20 mouse cellular contexts compared by ENCODE assay signal in the genomic region with DNA sequence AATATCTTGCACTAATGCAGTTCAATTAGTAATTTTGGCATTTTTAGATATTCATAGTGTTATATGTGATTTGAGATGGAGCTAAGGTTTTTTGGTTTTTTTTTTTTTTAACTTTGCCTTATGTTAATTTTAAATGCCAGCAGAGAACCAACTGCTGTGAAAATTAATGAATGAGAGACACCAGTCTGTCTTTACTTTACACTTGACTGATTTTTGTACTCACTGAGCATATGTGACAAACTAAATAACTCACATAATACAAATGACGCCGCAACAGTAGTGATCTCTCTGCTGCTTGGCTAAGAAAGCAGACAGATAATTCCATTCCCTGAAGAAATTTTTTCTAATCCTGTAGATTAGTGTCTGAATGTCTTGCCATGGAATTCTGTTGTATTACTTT.
A peak's percentile ranks its signal among the peaks of the same experiment; 100 is the strongest.
DNase-seq lines count a peak whose midpoint lies in the region; ATAC-seq and TF ChIP-seq lines count a peak whose summit lies in the region.
"Had no signal": no experiment of that assay in that cellular context is flagged by ENCODE, and none has a peak within 500 bp of the region (broad histone marks: within the 10 kb centered on the region; RNA-seq: fewer than 3 reads in every experiment).

No protein-coding gene starts in this region.

- H3K4me1 ChIP-seq in forebrain, embryonic 16.5 days (replicated peaks; ENCODE audit: control insufficient read depth, insufficient read depth, low read length), result no peaks in the 10 kb centered on the region
- no peaks in the 10 kb centered on the region for H3K4me1 ChIP-seq in forebrain, embryonic 15.5 days
- no peaks in the 10 kb centered on the region for H3K4me1 ChIP-seq in hindbrain, postnatal 0 days (ENCODE audit: insufficient read depth, low read length)
- no peaks in the 10 kb centered on the region for H3K4me1 ChIP-seq in hindbrain, embryonic 10.5 days (replicated peaks)
- H3K4me1 ChIP-seq in liver, embryonic 12.5 days, result no peaks in the 10 kb centered on the region
- H3K4me1 ChIP-seq: embryonic facial prominence, embryonic 15.5 days; heart, embryonic 10.5 days; intestine, embryonic 15.5 days had no signal

- ATAC-seq in forebrain, embryonic 16.5 days, result peak; percentile 75
- no peak; the same call in 1 of the 2 replicates for ATAC-seq in forebrain, embryonic 15.5 days (replicated peaks)
- ATAC-seq in hindbrain, postnatal 0 days, result 0 out of 2 replicates have a peak, but pooled peaks have one; percentile 53
- ATAC-seq in liver, embryonic 12.5 days, result no peak
- ATAC-seq: intestine, embryonic 15.5 days had no signal

- no peaks in the 10 kb centered on the region for H3K9me3 ChIP-seq in forebrain, embryonic 16.5 days (ENCODE audit: control insufficient read depth, low read length)
- H3K9me3 ChIP-seq in forebrain, embryonic 15.5 days, result no peaks in the 10 kb centered on the region
- no peaks in the 10 kb centered on the region for H3K9me3 ChIP-seq in hindbrain, postnatal 0 days (ENCODE audit: low read length)
- H3K9me3 ChIP-seq in hindbrain, embryonic 10.5 days, result no peaks in the 10 kb centered on the region
- H3K9me3 ChIP-seq in liver, embryonic 12.5 days (replicated peaks), result no peaks in the 10 kb centered on the region
- H3K9me3 ChIP-seq: embryonic facial prominence, embryonic 15.5 days; heart, embryonic 10.5 days; intestine, embryonic 15.5 days had no signal

- WGBS in forebrain, embryonic 16.5 days, result 52% methylated on average over 2 of the region's 2 CpGs
- 59% methylated on average over 2 of the region's 2 CpGs for WGBS in forebrain, embryonic 15.5 days
- WGBS in hindbrain, postnatal 0 days, result 55% methylated on average over 2 of the region's 2 CpGs
- WGBS in hindbrain, embryonic 10.5 days, result 83% methylated on average over 2 of the region's 2 CpGs
- WGBS in liver, embryonic 12.5 days (ENCODE audit: insufficient replicate concordance), result 87% methylated on average over 2 of the region's 2 CpGs

- no peak overlapping the region for H3K4me3 ChIP-seq in forebrain, embryonic 16.5 days (replicated peaks; ENCODE audit: low read length)
- H3K4me3 ChIP-seq in forebrain, embryonic 15.5 days, result no peak overlapping the region
- no peak overlapping the region for H3K4me3 ChIP-seq in hindbrain, postnatal 0 days (ENCODE audit: low read length)
- no peak overlapping the region for H3K4me3 ChIP-seq in hindbrain, embryonic 10.5 days
- H3K4me3 ChIP-seq in liver, embryonic 12.5 days, result no peak overlapping the region
- H3K4me3 ChIP-seq: embryonic facial prominence, embryonic 15.5 days; erythroblast, embryonic 14.5 days; heart, embryonic 10.5 days; intestine, embryonic 15.5 days had no signal

- no peak overlapping the region for H3K4me2 ChIP-seq in forebrain, embryonic 16.5 days (ENCODE audit: low read length)
- H3K4me2 ChIP-seq in forebrain, embryonic 15.5 days (replicated peaks), result no peak overlapping the region
- no peak overlapping the region for H3K4me2 ChIP-seq in hindbrain, postnatal 0 days (ENCODE audit: low read depth, low read length)
- H3K4me2 ChIP-seq in liver, embryonic 12.5 days, result no peak overlapping the region
- H3K4me2 ChIP-seq: embryonic facial prominence, embryonic 15.5 days; intestine, embryonic 15.5 days had no signal

- H3K27ac ChIP-seq in forebrain, embryonic 16.5 days (ENCODE audit: low read length), result no peak overlapping the region
- H3K27ac ChIP-seq in forebrain, embryonic 15.5 days (replicated peaks), result no peak overlapping the region
- H3K27ac ChIP-seq in hindbrain, postnatal 0 days, result no peak overlapping the region
- no peak overlapping the region for H3K27ac ChIP-seq in hindbrain, embryonic 10.5 days
- H3K27ac ChIP-seq in liver, embryonic 12.5 days, result no peak overlapping the region
- H3K27ac ChIP-seq: embryonic facial prominence, embryonic 15.5 days; heart, embryonic 10.5 days; intestine, embryonic 15.5 days had no signal

- peak; percentile 46 for DNase-seq in hindbrain, postnatal 0 days (ENCODE audit: low spot score)
- no peak for DNase-seq in hindbrain, embryonic 10.5 days (ENCODE audit: low spot score)
- DNase-seq in brain, adult 2 months (ENCODE audit: low read depth, low spot score), result peak; percentile 12
- DNase-seq in brain, embryonic 18.5 days (ENCODE audit: low read depth, low spot score), result peak; percentile 26
- DNase-seq in frontal cortex, postnatal 14 days (ENCODE audit: low spot score in 2 of 2), result no peak
- DNase-seq: adrenal gland, adult 8-10 months; adrenal gland, postnatal 36 days; cerebellum, adult 18-20 months; embryo, embryonic 11 days; heart, adult 18-20 months; heart, postnatal 10 days; heart, postnatal 4 days; kidney, adult 18-20 months had no signal

- no peak overlapping the region for H3K9ac ChIP-seq in forebrain, embryonic 16.5 days (replicated peaks; ENCODE audit: low read depth, low read length)
- no peak overlapping the region for H3K9ac ChIP-seq in forebrain, embryonic 15.5 days (replicated peaks)
- no peak overlapping the region for H3K9ac ChIP-seq in hindbrain, postnatal 0 days (replicated peaks; ENCODE audit: low read length)
- H3K9ac ChIP-seq in liver, embryonic 12.5 days, result no peak overlapping the region
- H3K9ac ChIP-seq: embryonic facial prominence, embryonic 15.5 days; intestine, embryonic 15.5 days had no signal

- no peak for TF ChIP-seq CTCF in hindbrain, postnatal 0 days (IDR thresholded peaks at IDR 0.05; ENCODE audit: low read depth)

- H3K27me3 ChIP-seq in forebrain, embryonic 16.5 days (replicated peaks; ENCODE audit: control insufficient read depth, insufficient read depth, low read length), result no peaks in the 10 kb centered on the region
- no peaks in the 10 kb centered on the region for H3K27me3 ChIP-seq in forebrain, embryonic 15.5 days
- no peaks in the 10 kb centered on the region for H3K27me3 ChIP-seq in hindbrain, postnatal 0 days (ENCODE audit: insufficient read depth, low read length)
- no peaks in the 10 kb centered on the region for H3K27me3 ChIP-seq in hindbrain, embryonic 10.5 days (ENCODE audit: insufficient read depth, poor library complexity, severe bottlenecking)
- no peaks in the 10 kb centered on the region for H3K27me3 ChIP-seq in liver, embryonic 12.5 days (replicated peaks)
- H3K27me3 ChIP-seq: embryonic facial prominence, embryonic 15.5 days; intestine, embryonic 15.5 days had no signal

- no peaks in the 10 kb centered on the region for H3K36me3 ChIP-seq in forebrain, embryonic 16.5 days (ENCODE audit: control insufficient read depth, insufficient read depth)
- no peaks in the 10 kb centered on the region for H3K36me3 ChIP-seq in forebrain, embryonic 15.5 days
- H3K36me3 ChIP-seq in hindbrain, postnatal 0 days (ENCODE audit: insufficient read depth, low read length), result no peaks in the 10 kb centered on the region
- H3K36me3 ChIP-seq in hindbrain, embryonic 10.5 days, result no peaks in the 10 kb centered on the region
- no peaks in the 10 kb centered on the region for H3K36me3 ChIP-seq in liver, embryonic 12.5 days
- H3K36me3 ChIP-seq: embryonic facial prominence, embryonic 15.5 days; heart, embryonic 10.5 days; intestine, embryonic 15.5 days had no signal

Comparison
In these comparisons a context has a peak if more than half of its experiments do, and no peak if none do; other contexts are left out.
1. ATAC-seq: peak in forebrain, embryonic 16.5 days (single experiment) and hindbrain, postnatal 0 days (single experiment); none in forebrain, embryonic 15.5 days (single experiment) and liver, embryonic 12.5 days (single experiment).
2. DNase-seq: peak in hindbrain, postnatal 0 days (single experiment), brain, adult 2 months (single experiment) and brain, embryonic 18.5 days (single experiment); none in hindbrain, embryonic 10.5 days (single experiment) and frontal cortex, postnatal 14 days (0 of 2).